ENCODE assay signal across 23 mouse cellular contexts in genomic region chr8:33029453-33029852, GRCm38 (mm10).
DNase-seq lines count a peak whose midpoint lies in the region; ATAC-seq and TF ChIP-seq lines count a peak whose summit lies in the region.
"Had no signal": no experiment of that assay in that cellular context is flagged by ENCODE, and none has a peak within 500 bp of the region (broad histone marks: within the 10 kb centered on the region; RNA-seq: fewer than 3 reads in every experiment).

No protein-coding gene starts in this region.

- TF ChIP-seq EP300 in liver, postnatal 0 days (IDR thresholded peaks at IDR 0.05; ENCODE audit: low read depth) = no peak
- no peak for TF ChIP-seq EP300 in CH12.LX (IDR thresholded peaks at IDR 0.05; ENCODE audit: low read length)

- in situ Hi-C loops in CH12.LX (cut with MboI; ENCODE audit: low pct_ligation_motif_present, low pct_unique_long_range_greater_than_20kb, low sequenced_read_pairs) = no loop called here

- 48% methylated on average over 3 of the region's 3 CpGs for WGBS in liver, postnatal 0 days (ENCODE audit: insufficient replicate concordance)
- WGBS in liver, embryonic 12.5 days (ENCODE audit: insufficient replicate concordance) = 37% methylated on average over 3 of the region's 3 CpGs

- H3K79me2 ChIP-seq in CH12.LX (replicated peaks; ENCODE audit: control insufficient read depth, extremely low read depth, insufficient read depth, poor library complexity, severe bottlenecking) = no peaks in the 10 kb centered on the region

- H3K4me1 ChIP-seq in liver, postnatal 0 days (ENCODE audit: insufficient read depth) = no peaks in the 10 kb centered on the region
- no peaks in the 10 kb centered on the region for H3K4me1 ChIP-seq in liver, embryonic 12.5 days
- peaks cover 0 to 40% of the 10 kb centered on the region in 2 experiments; a peak in 2 of 4 replicates for H3K4me1 ChIP-seq in CH12.LX (ENCODE audit: control insufficient read depth in 1 of 2, insufficient read depth in 2 of 2)

- H3K27me3 ChIP-seq in liver, postnatal 0 days (ENCODE audit: insufficient read depth, low read length) = no peaks in the 10 kb centered on the region
- no peaks in the 10 kb centered on the region for H3K27me3 ChIP-seq in liver, embryonic 12.5 days (replicated peaks)
- no peaks in the 10 kb centered on the region for H3K27me3 ChIP-seq in CH12.LX (replicated peaks)
- H3K27me3 ChIP-seq: Patski had no signal

- no peak for TF ChIP-seq POLR2A in CH12.LX (IDR thresholded peaks at IDR 0.05; ENCODE audit: low read depth, low read length)

- dilution Hi-C loops in CH12.LX (cut with MboI; ENCODE audit: extremely low pct_ligation_motif_present, extremely low pct_unique_long_range_greater_than_20kb, low sequenced_read_pairs) = no loop called here

- no peak for TF ChIP-seq CTCF in liver, postnatal 0 days (IDR thresholded peaks at IDR 0.05; ENCODE audit: low read depth)
- TF ChIP-seq CTCF in CH12.LX (conservative IDR thresholded peaks at IDR 0.05 in 1 of 2, IDR thresholded peaks at IDR 0.05 in 1 of 2; ENCODE audit: low read depth in 2 of 2, low read length in 2 of 2) = no peak

- H3K4me2 ChIP-seq in liver, postnatal 0 days (ENCODE audit: low read depth, low read length) = no peak overlapping the region
- H3K4me2 ChIP-seq in liver, embryonic 12.5 days = no peak overlapping the region
- no peak overlapping the region for H3K4me2 ChIP-seq in CH12.LX (ENCODE audit: insufficient read depth, low read depth, poor library complexity, severe bottlenecking)

- H3K36me3 ChIP-seq in liver, postnatal 0 days (replicated peaks; ENCODE audit: insufficient read depth, low read length) = no peaks in the 10 kb centered on the region
- no peaks in the 10 kb centered on the region for H3K36me3 ChIP-seq in liver, embryonic 12.5 days
- no peaks in the 10 kb centered on the region for H3K36me3 ChIP-seq in CH12.LX (replicated peaks in 1 of 2; ENCODE audit: control insufficient read depth in 1 of 2, insufficient read depth in 1 of 2, low read length in 1 of 2)
- H3K36me3 ChIP-seq: G1E had no signal

- no peak for ATAC-seq in liver, postnatal 0 days
- ATAC-seq in liver, embryonic 12.5 days = no peak
- no peak for ATAC-seq in activated CD4-positive, CD25-positive, alpha-beta regulatory T cell, adult 4 months
- ATAC-seq: CD4-positive, CD25-positive, alpha-beta regulatory T cell, adult 4 months; Patski had no signal

- no peak overlapping the region for H3K27ac ChIP-seq in liver, postnatal 0 days (ENCODE audit: low read depth)
- H3K27ac ChIP-seq in liver, embryonic 12.5 days = no peak overlapping the region
- H3K27ac ChIP-seq in CH12.LX (ENCODE audit: insufficient read depth, low read depth) = no peak overlapping the region; the same call in 1 of the 2 replicates

- H3K9ac ChIP-seq in liver, postnatal 0 days (replicated peaks) = no peak overlapping the region
- no peak overlapping the region for H3K9ac ChIP-seq in liver, embryonic 12.5 days
- no peak overlapping the region for H3K9ac ChIP-seq in CH12.LX (ENCODE audit: insufficient read depth, low read depth)

- no peak for TF ChIP-seq RAD21 in CH12.LX (IDR thresholded peaks at IDR 0.05; ENCODE audit: low read depth, low read length)

- H3K4me3 ChIP-seq in liver, postnatal 0 days (ENCODE audit: low read depth, low read length) = no peak overlapping the region
- H3K4me3 ChIP-seq in liver, embryonic 12.5 days = no peak overlapping the region
- H3K4me3 ChIP-seq in CH12.LX (replicated peaks in 1 of 3; ENCODE audit: low read depth in 2 of 3, low read length in 2 of 3, poor library complexity in 1 of 3) = no peak overlapping the region

- DNase-seq in liver, postnatal 0 days = peak; percentile 18
- DNase-seq in spleen, postnatal 4 days (ENCODE audit: low spot score in 2 of 2) = peak; percentile 21 to 65
- no peak for DNase-seq in spleen, adult 18-20 months
- DNase-seq in 3134 (ENCODE audit: extremely low read depth, insufficient read length, low spot score) = peak; percentile 4
- peak; percentile 34 for DNase-seq in CH12.LX (ENCODE audit: extremely low read depth)
- DNase-seq in layer of hippocampus, adult 11-12 months (ENCODE audit: low spot score) = no peak
- DNase-seq: adrenal gland, adult 2 months; adrenal gland, adult 8-10 months; adrenal gland, postnatal 10 days; adrenal gland, postnatal 14 days; adrenal gland, postnatal 25 days; adrenal gland, postnatal 36 days; B cell, adult 2 months; cerebellum, adult 11 months; cerebellum, adult 11-12 months; cerebellum, adult 18-20 months; cerebellum, adult 2 months; cerebellum, adult 8-10 months had no signal

- no peaks in the 10 kb centered on the region for H3K9me3 ChIP-seq in liver, postnatal 0 days (ENCODE audit: low read length)
- no peaks in the 10 kb centered on the region for H3K9me3 ChIP-seq in liver, embryonic 12.5 days (replicated peaks)
- H3K9me3 ChIP-seq in CH12.LX (replicated peaks; ENCODE audit: low read length) = no peaks in the 10 kb centered on the region
- H3K9me3 ChIP-seq: G1E had no signal

TF ChIP-seq in CH12.LX, 34 proteins besides CTCF, POLR2A, EP300 and RAD21:
- TF ChIP-seq TBP (conservative IDR thresholded peaks at IDR 0.05; ENCODE audit: low read depth, low read length) = no peak
- no peak for TF ChIP-seq ZMIZ1 (IDR thresholded peaks at IDR 0.05; ENCODE audit: low read depth, low read length)
- TF ChIP-seq IRF4 (IDR thresholded peaks at IDR 0.05; ENCODE audit: low read depth, low read length) = no peak
- no peak for TF ChIP-seq UBTF (IDR thresholded peaks at IDR 0.05; ENCODE audit: low read depth, low read length)
- TF ChIP-seq MYC (IDR thresholded peaks at IDR 0.05; ENCODE audit: low read depth, low read length) = no peak
- no peak for TF ChIP-seq PAX5 (IDR thresholded peaks at IDR 0.05; ENCODE audit: low read length)
- TF ChIP-seq CHD1 (IDR thresholded peaks at IDR 0.05; ENCODE audit: low read depth, low read length) = no peak
- no peak for TF ChIP-seq JUN (IDR thresholded peaks at IDR 0.05; ENCODE audit: insufficient read depth, low read depth, low read length)
- TF ChIP-seq MAX (IDR thresholded peaks at IDR 0.05; ENCODE audit: low read length) = no peak
- no peak for TF ChIP-seq TCF12 (IDR thresholded peaks at IDR 0.05; ENCODE audit: low read depth, low read length)
- TF ChIP-seq ETS1 (conservative IDR thresholded peaks at IDR 0.05; ENCODE audit: low read depth, low read length) = no peak
- no peak for TF ChIP-seq SIN3A (IDR thresholded peaks at IDR 0.05; ENCODE audit: low read length)
- no peak for TF ChIP-seq HCFC1 (IDR thresholded peaks at IDR 0.05; ENCODE audit: low read depth, low read length)
- TF ChIP-seq USF2 (conservative IDR thresholded peaks at IDR 0.05; ENCODE audit: low read depth, low read length) = no peak

Comparison
In these comparisons a context has a peak if more than half of its experiments do, and no peak if none do; other contexts are left out.
1. DNase-seq: peak in liver, postnatal 0 days (single experiment), spleen, postnatal 4 days (2 of 2), 3134 (single experiment) and CH12.LX (single experiment); none in spleen, adult 18-20 months (0 of 2) and layer of hippocampus, adult 11-12 months (single experiment).